Mouse (Mus musculus) midbrain, embryonic 10.5 days (tissue): Measurements from ENCODE around the gene Foxo3. TPM values are rescaled to one million over a fixed set of nuclear protein-coding genes. Genes with fewer than 3 reads are reported as not detected.

Source experiments
- DNase-seq: peaks from one replicate; pipeline ENCODE4 v3.0.0-alpha.2; 2017; ENCODE audit warnings: low spot score
- H3K27ac ChIP-seq: fragments of 300-500 bp; sonication (generic); replicated peaks from 2 replicates; pipeline ENCODE4 v1.5.1; 2016; ENCODE audit warnings: mild to moderate bottlenecking
- H3K27me3 ChIP-seq: fragments of 300-500 bp; sonication (generic); 2 replicates; pipeline ENCODE4 v1.6.1; 2016; ENCODE audit warnings: low read depth, mild to moderate bottlenecking; ENCODE audit not compliant: poor library complexity, severe bottlenecking
- H3K36me3 ChIP-seq: fragments of 300-500 bp; sonication (generic); 2 replicates; pipeline ENCODE4 v1.6.1; 2016; ENCODE audit warnings: mild to moderate bottlenecking, moderate library complexity
- H3K4me1 ChIP-seq: fragments of 300-500 bp; sonication (generic); 2 replicates; pipeline ENCODE4 v1.6.1; 2016
- H3K4me3 ChIP-seq: fragments of 300-500 bp; sonication (generic); 2 replicates; pipeline ENCODE4 v1.5.1; 2016; ENCODE audit warnings: mild to moderate bottlenecking, moderate library complexity
- H3K9me3 ChIP-seq: fragments of 300-500 bp; sonication (generic); replicated peaks from 2 replicates; pipeline ENCODE4 v1.6.1; 2016; ENCODE audit warnings: mild to moderate bottlenecking
- WGBS: fragments of 180-500 bp; shearing (Covaris S2); methylation state at CpG from one replicate; pipeline ENCODE4 v1.1.7; 2016; 5-methylcytosine and 5-hydroxymethylcytosine counted together
- polyA plus RNA-seq: library from polyadenylated mRNA; unstranded; fragments of >200 nt; fragmentation: Nextera tagmentation; extraction: Ambion mirVana; gene quantifications from 2 replicates; pipeline ENCODE4 v1.2.1, GENCODE M21; 2016

Gene Foxo3
- polyA plus RNA-seq, 1 experiment from 2014 or later: 2.4 TPM

DNA sequence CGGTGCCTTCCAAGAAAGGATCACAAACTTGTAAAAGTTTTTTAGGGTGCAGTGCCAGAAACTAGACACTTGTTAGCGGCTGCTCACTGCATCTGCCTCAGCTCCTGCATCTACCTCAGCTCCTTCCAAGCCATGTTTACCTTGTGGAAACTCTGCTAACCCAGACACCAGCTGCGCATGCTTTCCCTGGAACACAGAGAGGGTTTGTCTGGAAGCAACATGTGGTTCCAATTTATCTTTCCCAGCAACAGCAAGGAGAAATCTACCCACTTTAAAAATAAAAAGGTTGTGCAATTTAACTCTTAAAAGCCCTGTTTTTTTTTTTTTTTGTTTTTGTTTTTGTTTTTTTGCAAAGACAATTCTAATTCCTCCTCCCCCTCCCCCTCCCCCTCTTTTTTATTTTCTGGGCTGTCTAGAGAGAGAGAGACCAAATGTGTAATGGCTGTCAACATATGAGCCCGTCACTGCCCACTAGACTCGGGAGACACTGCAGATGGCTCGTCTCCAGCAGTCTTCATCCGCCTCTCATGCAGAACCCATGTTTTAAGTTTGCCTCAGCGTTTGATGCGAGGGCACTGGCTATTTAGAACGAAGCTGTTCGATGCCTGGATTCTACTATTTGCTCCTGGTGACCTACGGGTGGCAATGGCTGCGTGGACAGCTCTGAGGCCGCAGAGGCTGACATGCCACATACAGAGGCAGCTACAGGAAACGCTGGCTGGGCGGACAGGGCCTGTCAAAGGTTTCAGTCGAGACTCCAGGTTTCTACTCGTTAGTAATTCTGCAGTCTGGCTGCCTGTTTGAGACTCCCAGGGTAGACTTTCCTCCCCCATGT is 73.0 kb downstream of the Foxo3 start:
- Histone ChIP-seq H3K4me1 (peaks cover 7% of the 10 kb centered on the region), H3K4me3 (no peak overlapping the region), H3K27ac (no peak overlapping the region), H3K9me3 (peaks cover 3% of the 10 kb centered on the region; the same call in 1 of the 2 replicates), H3K36me3 (no peaks in the 10 kb centered on the region), H3K27me3 (no peaks in the 10 kb centered on the region)
- DNase-seq: no peak
- 74% methylated on average over 18 of the region's 18 CpGs for WGBS

DNA sequence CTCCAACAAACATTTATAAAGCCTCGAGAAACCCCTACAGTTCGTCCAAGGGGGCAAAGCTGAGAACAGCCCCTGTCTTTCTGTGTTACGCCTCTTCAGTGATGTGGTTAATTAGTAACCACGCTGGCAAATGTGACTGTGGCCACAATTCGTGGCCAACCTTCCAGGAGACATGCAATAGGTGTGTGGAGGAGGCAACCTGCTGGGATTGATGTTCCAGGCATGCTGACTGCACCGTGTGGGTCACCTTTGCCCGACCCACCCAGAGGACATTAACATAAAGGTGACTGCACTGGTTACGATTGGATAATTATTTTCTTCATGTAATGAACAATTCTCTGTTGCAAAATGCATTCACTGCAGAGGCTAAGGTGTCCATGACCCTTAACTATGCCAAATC is 74.0 kb downstream of the Foxo3 start:
- no peak overlapping the region for H3K4me3 ChIP-seq
- no peak overlapping the region for H3K27ac ChIP-seq
- 88% methylated on average over 8 of the region's 8 CpGs for WGBS

DNA sequence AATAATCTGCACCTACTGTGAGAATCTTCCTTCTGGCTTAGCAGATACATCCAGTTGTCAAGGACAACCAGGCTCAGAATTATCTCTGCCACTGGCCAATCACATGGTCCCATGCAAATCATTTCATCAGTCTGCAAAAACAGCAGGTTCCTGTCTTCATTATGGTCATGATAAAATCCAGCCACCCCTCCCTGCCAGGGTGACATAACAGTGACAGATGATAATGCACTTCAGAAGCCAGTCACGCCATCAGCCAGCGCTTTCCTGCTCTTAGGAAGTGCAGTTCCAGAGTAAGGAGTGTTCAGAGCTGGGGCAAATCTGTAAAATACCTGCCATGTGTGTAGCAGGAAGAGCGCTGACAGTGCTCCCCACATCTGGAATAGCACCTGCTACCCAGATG is 77.1 kb downstream of the Foxo3 start:
- no peak for DNase-seq
- Histone ChIP-seq H3K27ac (no peak overlapping the region), H3K9me3 (peaks cover 10% of the 10 kb centered on the region), H3K27me3 (peaks cover 33% of the 10 kb centered on the region), H3K4me1 (peaks cover 11% of the 10 kb centered on the region), H3K36me3 (peaks cover 21% of the 10 kb centered on the region), H3K4me3 (no peak overlapping the region)
- 73% methylated on average over 3 of the region's 3 CpGs for WGBS

More for the DNA sequence above, 74.0 kb downstream of the Foxo3 start:
- peaks cover 7% of the 10 kb centered on the region for H3K4me1 ChIP-seq
- peaks cover 2% of the 10 kb centered on the region; the same call in 1 of the 2 replicates for H3K27me3 ChIP-seq
- no peak for DNase-seq
- H3K36me3 ChIP-seq: peaks cover 3% of the 10 kb centered on the region
- H3K9me3 ChIP-seq: peaks cover 3% of the 10 kb centered on the region

DNA sequence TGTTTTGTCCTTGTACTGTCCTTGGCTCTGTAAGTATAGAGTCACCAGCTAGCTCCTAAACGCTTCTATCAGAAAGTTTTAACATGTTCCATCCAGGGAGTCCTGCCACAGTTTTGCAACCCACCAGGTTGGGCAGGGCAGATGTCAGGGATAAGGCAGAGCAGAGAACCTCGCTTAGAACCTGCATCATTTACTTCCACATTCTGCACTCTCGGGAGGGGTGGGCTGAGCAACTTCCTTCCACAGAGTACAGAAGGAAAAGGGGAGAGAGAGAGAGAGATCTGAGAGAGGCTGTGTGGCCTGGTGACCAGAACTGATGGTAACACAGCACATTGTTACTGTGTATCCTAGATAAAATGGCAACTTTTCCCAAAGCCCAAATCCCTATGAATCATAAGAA is 77.9 kb downstream of the Foxo3 start:
- no peak for DNase-seq
- Histone ChIP-seq H3K36me3 (peaks cover 21% of the 10 kb centered on the region), H3K9me3 (peaks cover 10% of the 10 kb centered on the region), H3K27me3 (peaks cover 40% of the 10 kb centered on the region), H3K27ac (no peak overlapping the region), H3K4me3 (no peak overlapping the region), H3K4me1 (peaks cover 18% of the 10 kb centered on the region)
- 84% methylated on average over 3 of the region's 3 CpGs for WGBS

DNA sequence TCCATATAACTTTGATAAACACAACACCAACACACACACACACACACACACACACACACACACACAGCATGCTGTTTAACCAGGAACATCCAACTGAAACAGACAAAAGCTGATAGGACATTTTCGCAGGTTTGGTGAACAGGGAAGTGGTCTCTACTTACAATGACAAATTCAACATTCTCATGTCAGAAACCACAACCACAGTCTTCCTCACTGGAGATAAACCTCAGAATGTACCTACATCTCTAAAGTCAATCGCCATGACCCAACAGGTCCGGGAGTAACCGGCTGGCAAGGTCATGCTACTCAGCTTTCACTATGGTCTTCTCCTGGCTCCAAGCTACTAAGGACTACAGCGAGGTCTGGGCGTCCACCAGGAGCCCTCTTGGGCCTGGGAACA is 81.8 kb downstream of the Foxo3 start:
- DNase-seq: no peak
- 90% methylated on average over 6 of the region's 6 CpGs for WGBS
- H3K27me3 ChIP-seq: peaks cover 71% of the 10 kb centered on the region
- no peak overlapping the region for H3K27ac ChIP-seq
- H3K9me3 ChIP-seq: peaks cover 10% of the 10 kb centered on the region
- no peak overlapping the region for H3K4me3 ChIP-seq
- H3K4me1 ChIP-seq: peaks cover 41% of the 10 kb centered on the region
- peaks cover 21% of the 10 kb centered on the region for H3K36me3 ChIP-seq

DNA sequence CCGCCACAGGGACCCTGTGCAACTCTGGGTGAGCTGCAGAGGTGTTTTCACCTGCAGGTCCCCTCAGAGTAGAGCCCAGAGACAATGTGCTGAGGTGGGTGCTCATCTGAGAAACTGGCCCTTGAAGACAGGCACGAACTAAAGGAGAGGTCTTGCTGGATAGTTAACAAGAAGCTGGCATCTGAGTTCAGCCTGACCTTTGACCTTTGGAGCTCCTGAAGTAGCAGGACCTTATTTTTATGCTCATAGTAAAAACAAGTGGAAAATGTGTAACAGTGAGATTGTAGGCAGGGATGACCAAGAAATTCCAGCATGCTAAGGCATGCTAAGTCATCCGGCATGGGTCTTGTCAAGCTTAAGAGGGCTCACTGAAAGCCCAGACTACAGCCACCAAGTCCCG is 82.6 kb downstream of the Foxo3 start:
- peaks cover 35% of the 10 kb centered on the region for H3K4me1 ChIP-seq
- WGBS: 75% methylated on average over 4 of the region's 4 CpGs
- no peak overlapping the region for H3K4me3 ChIP-seq
- no peak for DNase-seq
- peaks cover 79% of the 10 kb centered on the region for H3K27me3 ChIP-seq
- peaks cover 21% of the 10 kb centered on the region for H3K36me3 ChIP-seq
- H3K9me3 ChIP-seq: peaks cover 10% of the 10 kb centered on the region
- no peak overlapping the region for H3K27ac ChIP-seq

DNA sequence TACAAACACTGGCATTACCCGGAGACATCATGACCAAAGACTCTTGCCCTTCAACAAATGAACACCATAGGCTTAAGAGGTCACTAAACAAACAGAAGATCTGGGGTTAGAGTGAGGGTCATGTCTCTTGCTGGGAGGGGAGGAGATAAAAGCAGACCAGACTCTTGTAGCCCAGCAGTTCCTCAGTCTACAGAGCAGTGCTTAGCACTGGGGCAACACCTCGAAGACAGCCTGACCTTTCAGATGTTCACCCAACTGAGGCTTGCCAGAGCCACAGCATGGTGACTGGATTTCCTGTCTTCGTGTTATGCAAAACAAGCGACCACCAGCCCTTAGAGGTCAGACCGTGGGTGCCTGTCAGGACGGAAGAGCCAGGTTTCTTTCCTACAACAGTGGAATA is 83.6 kb downstream of the Foxo3 start:
- no peak overlapping the region for H3K4me3 ChIP-seq
- peaks cover 42% of the 10 kb centered on the region for H3K4me1 ChIP-seq
- WGBS: 10% methylated on average over 6 of the region's 6 CpGs
- H3K36me3 ChIP-seq: peaks cover 21% of the 10 kb centered on the region
- DNase-seq: no peak
- H3K9me3 ChIP-seq: peaks cover 10% of the 10 kb centered on the region
- peaks cover 90% of the 10 kb centered on the region for H3K27me3 ChIP-seq
- no peak overlapping the region for H3K27ac ChIP-seq

DNA sequence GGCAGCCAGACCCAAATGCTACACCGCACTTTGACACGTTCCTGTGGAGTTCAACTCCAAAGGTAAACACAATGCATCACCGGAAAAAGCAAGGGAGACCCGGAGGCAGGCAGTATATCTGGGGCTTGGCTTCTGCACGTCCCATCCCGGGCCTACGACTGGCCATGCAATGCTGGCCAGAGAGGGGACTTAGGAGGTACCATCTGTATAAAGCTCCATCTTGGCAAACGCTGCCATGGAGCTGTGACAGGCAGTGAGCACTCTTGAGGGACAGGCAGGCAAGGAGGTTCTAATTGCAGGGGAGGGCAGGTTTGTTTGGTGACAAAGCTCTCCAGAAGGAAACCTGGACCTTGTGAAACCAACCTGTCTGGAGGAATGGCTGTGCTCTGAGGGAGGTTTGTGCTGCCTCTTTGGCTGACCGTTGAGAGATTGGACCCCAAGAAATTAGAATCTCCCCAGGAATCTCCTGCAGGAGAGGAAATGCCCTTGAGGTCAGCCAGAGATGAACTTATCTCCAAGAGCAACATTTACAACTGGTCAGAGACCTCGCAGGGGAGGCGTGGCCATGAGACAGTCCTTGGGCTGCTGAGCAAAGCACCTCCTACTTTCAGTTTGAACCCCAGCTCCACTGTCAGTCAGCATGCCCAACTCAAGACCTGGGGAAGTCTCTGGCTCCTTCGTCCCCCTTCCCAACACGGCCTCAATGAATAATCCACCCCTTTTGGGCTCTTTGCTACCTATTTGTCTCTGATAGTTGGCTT is 86.7 kb downstream of the Foxo3 start:
- Histone ChIP-seq H3K36me3 (peaks cover 10% of the 10 kb centered on the region), H3K9me3 (no peaks in the 10 kb centered on the region), H3K4me1 (peaks cover 39% of the 10 kb centered on the region), H3K4me3 (no peak overlapping the region), H3K27me3 (peaks cover 65% of the 10 kb centered on the region), H3K27ac (no peak overlapping the region)
- DNase-seq: no peak
- WGBS: 86% methylated on average over 13 of the region's 13 CpGs

DNA sequence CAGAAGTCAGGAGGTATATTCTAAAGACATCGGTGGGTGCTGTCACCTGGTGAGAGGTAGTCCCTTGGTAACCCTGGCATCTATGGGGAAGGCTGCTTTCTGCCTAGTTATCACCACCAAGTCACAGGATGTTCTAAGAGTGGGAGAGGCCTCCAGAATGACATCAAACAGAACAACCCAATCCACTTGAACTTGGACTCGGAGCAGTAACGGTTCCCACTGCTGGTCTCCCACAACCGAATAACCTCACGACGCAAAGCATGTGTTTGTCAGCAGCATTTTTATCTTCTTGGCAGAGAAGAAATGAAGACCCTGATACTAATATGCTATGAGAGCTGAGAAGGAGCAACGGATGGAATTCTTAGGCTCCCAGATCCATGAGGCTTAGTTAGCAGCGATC is 87.5 kb downstream of the Foxo3 start:
- Histone ChIP-seq H3K27ac (no peak overlapping the region), H3K9me3 (no peaks in the 10 kb centered on the region), H3K4me3 (no peak overlapping the region), H3K27me3 (peaks cover 57% of the 10 kb centered on the region), H3K36me3 (peaks cover 13% of the 10 kb centered on the region), H3K4me1 (peaks cover 36% of the 10 kb centered on the region)
- 91% methylated on average over 8 of the region's 8 CpGs for WGBS
- DNase-seq: no peak

DNA sequence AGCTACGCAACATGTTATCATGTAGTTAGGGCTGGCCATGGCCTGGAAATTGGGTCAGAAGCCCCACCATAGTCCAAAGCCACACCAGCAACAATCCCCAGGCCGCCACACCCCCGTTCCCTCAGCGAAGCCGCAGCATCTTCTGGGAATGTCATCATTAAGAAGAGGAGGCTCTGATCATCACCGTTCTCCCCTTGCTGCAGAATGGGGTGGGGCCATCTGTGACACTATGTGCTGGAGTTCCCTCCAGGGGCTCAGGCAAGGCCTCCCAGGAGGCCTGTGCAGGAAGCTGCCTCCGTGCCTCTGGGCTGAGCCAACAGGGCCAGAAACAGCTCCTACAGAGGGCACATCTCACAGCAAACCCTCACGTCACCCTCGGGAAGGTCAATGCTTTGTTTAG is 88.5 kb downstream of the Foxo3 start:
- Histone ChIP-seq H3K4me3 (no peak overlapping the region), H3K36me3 (peaks cover 13% of the 10 kb centered on the region), H3K27me3 (peaks cover 49% of the 10 kb centered on the region), H3K4me1 (peaks cover 26% of the 10 kb centered on the region), H3K9me3 (no peaks in the 10 kb centered on the region), H3K27ac (no peak overlapping the region)
- WGBS: 68% methylated on average over 9 of the region's 9 CpGs
- DNase-seq: no peak

DNA sequence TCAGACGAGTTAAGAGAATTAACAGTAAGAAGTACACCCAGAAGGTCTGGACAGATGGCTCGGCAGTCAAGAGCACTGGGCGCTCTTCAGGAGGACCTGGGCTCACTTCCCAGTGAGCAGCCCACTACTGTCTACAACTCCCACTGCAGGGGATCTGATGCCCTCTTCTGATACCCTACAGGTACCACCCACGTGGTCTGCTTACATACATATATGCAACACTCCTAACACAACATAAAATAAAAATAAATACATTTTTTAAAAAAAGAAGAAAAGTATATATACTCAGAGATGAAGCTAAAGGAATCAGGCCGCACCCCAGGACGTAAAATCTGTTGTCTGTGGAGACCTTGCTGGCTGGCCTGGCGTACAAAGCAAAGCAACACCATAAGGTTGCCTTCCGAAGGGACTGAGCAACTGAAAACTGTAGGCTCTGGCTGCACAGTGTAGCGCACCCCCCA is 89.6 kb downstream of the Foxo3 start:
- Histone ChIP-seq H3K27me3 (peaks cover 44% of the 10 kb centered on the region), H3K4me1 (peaks cover 16% of the 10 kb centered on the region), H3K9me3 (no peaks in the 10 kb centered on the region), H3K36me3 (peaks cover 13% of the 10 kb centered on the region), H3K4me3 (no peak overlapping the region), H3K27ac (no peak overlapping the region)
- WGBS: 88% methylated on average over 9 of the region's 9 CpGs
- no peak for DNase-seq

DNA sequence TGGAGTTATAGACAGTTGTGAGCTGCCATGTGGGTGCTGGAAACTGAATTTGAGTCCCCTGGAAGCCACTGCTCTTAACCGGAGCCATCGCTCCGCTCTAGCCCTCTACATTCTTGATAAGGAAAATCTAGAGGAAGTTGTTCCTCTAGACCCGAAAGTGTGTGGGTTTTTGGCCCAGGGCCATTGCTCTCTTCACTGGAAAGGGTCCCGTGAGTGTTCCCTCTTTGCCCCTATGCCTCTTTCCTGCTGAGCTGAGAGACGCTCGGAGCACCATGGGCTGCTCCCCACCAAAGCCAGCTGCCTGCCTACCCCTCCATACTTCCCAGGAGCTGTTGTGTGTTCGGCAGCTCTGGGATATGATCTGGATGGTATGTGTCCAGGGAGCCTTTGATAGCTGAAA is 96.2 kb downstream of the Foxo3 start:
- no peak for DNase-seq
- Histone ChIP-seq H3K4me1 (peaks cover 4% of the 10 kb centered on the region; the same call in 1 of the 2 replicates), H3K27ac (no peak overlapping the region), H3K9me3 (no peaks in the 10 kb centered on the region), H3K4me3 (no peak overlapping the region), H3K27me3 (no peaks in the 10 kb centered on the region), H3K36me3 (peaks cover 6% of the 10 kb centered on the region)
- 94% methylated on average over 8 of the region's 8 CpGs for WGBS

DNA sequence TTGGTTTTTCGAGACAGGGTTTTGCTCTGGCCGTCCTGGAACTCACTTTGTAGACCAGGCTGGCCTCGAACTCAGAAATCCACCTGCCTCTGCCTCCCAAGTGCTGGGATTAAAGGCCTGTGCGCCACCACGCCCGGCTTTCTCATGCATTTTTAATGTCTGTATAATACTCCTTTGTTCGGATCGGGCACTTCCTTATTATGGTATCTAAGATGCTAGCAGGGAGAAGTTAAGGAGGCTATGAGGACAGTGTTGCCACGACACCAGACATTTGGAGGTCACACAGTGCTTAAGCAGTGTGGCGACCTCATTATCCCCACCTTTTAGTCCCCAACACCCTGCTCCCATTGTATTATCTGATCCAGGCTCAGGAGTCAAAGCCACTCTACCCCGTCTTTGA is 97.8 kb downstream of the Foxo3 start:
- no peaks in the 10 kb centered on the region for H3K36me3 ChIP-seq
- DNase-seq: no peak
- no peaks in the 10 kb centered on the region for H3K27me3 ChIP-seq
- H3K27ac ChIP-seq: no peak overlapping the region
- H3K4me3 ChIP-seq: no peak overlapping the region
- 87% methylated on average over 11 of the region's 11 CpGs for WGBS
- peaks cover 4% of the 10 kb centered on the region; the same call in 1 of the 2 replicates for H3K4me1 ChIP-seq
- no peaks in the 10 kb centered on the region for H3K9me3 ChIP-seq
